Mouse (Mus musculus) hematopoietic stem cell, adult 5-6 weeks (primary cell): ENCODE measurements around the gene Znrd1. TPM values are rescaled to one million over a fixed set of nuclear protein-coding genes. Genes with fewer than 3 reads are reported as not detected.

ENCODE experiments used
- total RNA-seq: library from RNA; stranded (forward); fragments of 172-1452, 232-1000 nt; gene quantifications from 2 replicates; pipeline ENCODE4 v1.2.3, GENCODE M21; 2017

The Znrd1 gene
- total RNA-seq, 1 experiment from 2014 or later: 49.9 TPM

Other genes with a start within 250 kb of the Znrd1 start
- not detected in 2 replicates for gene H2-M10.5, start 185.6 kb downstream of the Znrd1 start, total RNA-seq
- not detected in 2 replicates for gene H2-M10.6, start 146.4 kb downstream of the Znrd1 start, total RNA-seq
- 22.2 and 27.6 TPM in 2 replicates for gene Trim26, start 121.4 kb downstream of the Znrd1 start, total RNA-seq
- not detected in 2 replicates for gene Trim15, start 91.3 kb downstream of the Znrd1 start, total RNA-seq
- gene Trim10, start 89.0 kb downstream of the Znrd1 start, total RNA-seq: 1.1 and 3.9 TPM in 2 replicates
- not detected in 2 replicates for gene Trim40, start 68.4 kb downstream of the Znrd1 start, total RNA-seq
- not detected in 2 replicates for gene Trim31, start 60.4 kb downstream of the Znrd1 start, total RNA-seq
- not detected in 2 replicates for gene Rnf39, start 15.6 kb downstream of the Znrd1 start, total RNA-seq
- gene Ppp1r11, start 6.8 kb downstream of the Znrd1 start, total RNA-seq: 37.8 and 55.1 TPM in 2 replicates
- gene Znrd1as, start within 50 bp of the Znrd1 start, total RNA-seq: 9.2 and 13.8 TPM in 2 replicates
- not detected in 2 replicates for gene 2410137M14Rik, start 22.7 kb upstream of the Znrd1 start, total RNA-seq
- gene H2-M5, start 31.0 kb upstream of the Znrd1 start, total RNA-seq: not detected in 2 replicates
- 6.9 and 13.6 TPM in 2 replicates for gene Zfp57, start 42.6 kb upstream of the Znrd1 start, total RNA-seq
- gene Mog, start 64.8 kb upstream of the Znrd1 start, total RNA-seq: not detected in 2 replicates
- 10.7 and 43.0 TPM in 2 replicates for gene Gabbr1, start 87.4 kb upstream of the Znrd1 start, total RNA-seq
- gene Olfr90, start 129.9 kb upstream of the Znrd1 start, total RNA-seq: not detected in 2 replicates
- gene Olfr91, start 139.7 kb upstream of the Znrd1 start, total RNA-seq: not detected in 2 replicates
- not detected in 2 replicates for gene Olfr92, start 161.5 kb upstream of the Znrd1 start, total RNA-seq
- gene Olfr93, start 202.9 kb upstream of the Znrd1 start, total RNA-seq: not detected in 2 replicates
- gene Ubd, start 235.3 kb upstream of the Znrd1 start, total RNA-seq: not detected in 2 replicates
- not detected in 2 replicates for gene Olfr94, start 242.4 kb upstream of the Znrd1 start, total RNA-seq